Mouse (Mus musculus) embryo, embryonic 10 days (tissue): ENCODE data around the gene Cyp20a1.
A peak's percentile ranks its signal among the peaks of the same experiment; 100 is the strongest.

Source experiments
- DNase-seq: peaks from one replicate; pipeline ENCODE4 v3.0.0-alpha.2; 2015; ENCODE audit warnings: low spot score

Gene Cyp20a1

DNA sequence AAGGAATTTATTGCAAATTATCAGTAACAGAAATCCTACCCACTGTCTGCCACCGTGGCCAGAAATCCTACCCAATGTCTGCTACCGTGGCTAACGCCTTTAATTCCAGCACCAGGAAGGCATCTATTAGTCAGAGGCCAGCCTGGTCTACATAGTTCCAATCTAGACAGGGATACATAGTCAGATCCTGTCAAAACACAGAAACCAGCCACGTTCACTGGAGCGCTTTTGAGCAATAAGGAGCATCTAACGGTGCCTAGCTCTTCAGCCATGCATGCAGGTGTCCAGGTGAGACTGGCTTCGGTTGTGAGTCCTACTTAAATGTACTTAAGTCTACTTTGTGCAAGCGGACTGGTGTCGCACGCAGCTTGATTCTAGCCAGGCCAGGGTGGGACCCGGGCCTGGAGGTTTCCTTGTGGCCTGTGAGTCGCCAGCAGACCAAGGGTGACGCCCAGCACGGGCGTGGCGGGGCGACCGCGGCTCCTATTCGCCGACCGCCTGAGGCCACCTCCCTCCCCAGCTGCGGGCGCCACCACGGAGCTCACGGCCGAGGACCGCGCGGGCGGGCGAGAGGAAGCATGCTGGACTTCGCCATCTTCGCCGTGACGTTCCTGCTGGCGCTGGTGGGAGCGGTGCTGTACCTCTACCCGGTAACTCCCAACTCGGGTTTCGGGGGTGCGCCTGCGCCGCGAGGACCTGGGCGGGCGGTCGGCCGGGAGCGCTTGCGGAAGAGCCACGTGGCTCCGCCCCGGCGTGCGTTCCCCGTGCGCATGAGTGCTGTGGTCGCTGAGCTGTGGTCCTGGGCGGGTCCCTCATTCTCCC is at the start of gene Cyp20a1:
Gene Cyp20a1, plus strand, starts transcription at position 516 of the 822 bp plus-strand sequence.
- peak; percentile 92 for DNase-seq

DNA sequence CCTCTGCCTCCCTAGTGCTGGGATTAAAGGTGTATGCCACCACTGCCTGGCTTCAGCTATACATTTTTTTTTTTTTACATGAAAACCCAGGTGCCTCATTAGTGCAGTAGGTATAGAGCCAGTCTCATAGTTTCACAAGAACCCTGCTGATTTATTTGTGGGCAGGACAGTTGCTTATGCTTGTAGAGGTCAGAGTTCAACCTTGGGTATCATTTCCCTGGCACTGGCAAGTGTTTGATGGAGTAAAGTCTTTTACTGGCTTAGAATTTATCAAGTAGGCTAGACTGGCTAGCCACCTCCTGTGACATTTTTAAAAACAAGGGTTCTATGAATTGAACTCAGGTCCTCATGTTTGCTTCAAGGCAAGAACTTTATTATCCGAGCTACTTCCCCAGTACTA is 49.2 kb upstream of the Cyp20a1 start:
- no peak for DNase-seq

DNA sequence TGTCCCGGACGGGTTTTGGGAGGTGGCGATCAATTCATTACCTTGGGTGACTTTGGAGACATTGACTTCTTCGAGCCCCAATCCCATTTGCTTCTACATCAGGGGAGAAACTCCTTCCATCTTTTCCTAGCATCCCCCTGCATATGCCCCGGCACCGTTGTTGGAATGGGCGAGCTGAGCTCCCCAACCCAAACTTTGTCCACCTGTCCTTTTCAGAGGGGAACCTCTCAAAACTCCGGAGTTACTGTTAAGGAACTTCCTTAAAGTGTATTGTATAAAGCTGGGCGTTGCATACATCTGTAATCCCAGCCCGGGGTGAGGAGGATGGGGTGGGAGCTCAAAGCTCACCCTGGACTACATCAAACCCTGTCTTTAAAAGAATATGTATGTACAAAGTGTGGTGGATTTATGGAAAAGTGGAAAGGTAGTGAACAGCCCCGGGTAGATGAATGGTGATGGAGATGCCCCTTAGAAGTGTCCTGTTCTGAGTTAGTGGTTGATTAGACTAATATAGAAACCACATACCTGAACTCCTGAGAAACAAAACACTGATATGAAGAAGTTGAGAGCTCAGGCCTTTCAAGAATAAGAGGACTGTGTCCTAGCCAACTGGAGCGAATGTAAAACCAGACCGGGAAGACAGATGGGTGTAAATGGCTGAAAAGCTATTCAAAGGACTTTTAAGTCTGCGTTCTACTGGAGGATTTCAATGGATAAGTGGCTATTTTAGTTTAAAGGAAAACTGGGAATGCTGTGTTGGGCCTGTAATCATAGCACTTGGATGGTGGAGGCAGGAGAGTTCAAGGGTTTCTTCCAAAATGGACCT is 720 bp downstream of the Cyp20a1 start:
- no peak for DNase-seq

DNA sequence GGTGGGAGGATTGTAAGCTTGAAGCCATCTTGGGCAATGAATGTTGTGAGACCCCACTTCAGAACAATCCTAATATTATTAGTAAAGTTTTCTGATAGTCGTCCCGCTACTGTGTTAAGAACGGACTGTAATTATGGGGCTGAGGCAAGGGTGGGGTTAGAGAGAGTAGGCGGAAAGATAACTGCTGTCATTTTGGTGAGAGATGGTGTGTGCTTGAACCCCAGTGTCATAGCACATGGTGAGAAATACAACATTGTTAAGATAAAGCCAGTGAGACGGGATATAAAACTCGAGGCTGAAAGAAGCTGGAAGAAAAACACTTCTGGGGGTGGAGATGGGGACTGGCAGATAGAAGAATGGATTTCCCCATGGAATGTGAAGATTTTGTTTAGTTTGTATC is 1.5 kb downstream of the Cyp20a1 start:
- no peak for DNase-seq

DNA sequence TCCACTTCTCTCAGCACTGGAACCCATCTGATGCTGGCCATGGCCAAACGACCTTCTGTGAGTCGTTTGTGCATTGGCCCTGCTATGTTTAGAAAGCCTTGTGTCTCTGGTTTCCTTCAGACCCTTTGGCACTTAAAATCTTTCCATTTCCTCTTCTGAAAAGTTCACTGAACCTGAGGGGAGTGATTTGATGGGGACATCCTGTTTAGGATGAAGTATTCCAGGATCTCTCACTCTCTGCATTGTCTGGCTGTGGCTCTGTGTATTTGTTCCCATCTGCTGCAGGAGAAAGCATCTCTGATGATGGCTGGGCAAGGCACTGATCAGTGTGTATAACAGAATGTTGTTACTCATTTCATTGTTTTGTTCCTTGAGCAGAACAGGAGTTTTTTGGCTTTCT is 2.6 kb downstream of the Cyp20a1 start:
- DNase-seq = peak; percentile 4

DNA sequence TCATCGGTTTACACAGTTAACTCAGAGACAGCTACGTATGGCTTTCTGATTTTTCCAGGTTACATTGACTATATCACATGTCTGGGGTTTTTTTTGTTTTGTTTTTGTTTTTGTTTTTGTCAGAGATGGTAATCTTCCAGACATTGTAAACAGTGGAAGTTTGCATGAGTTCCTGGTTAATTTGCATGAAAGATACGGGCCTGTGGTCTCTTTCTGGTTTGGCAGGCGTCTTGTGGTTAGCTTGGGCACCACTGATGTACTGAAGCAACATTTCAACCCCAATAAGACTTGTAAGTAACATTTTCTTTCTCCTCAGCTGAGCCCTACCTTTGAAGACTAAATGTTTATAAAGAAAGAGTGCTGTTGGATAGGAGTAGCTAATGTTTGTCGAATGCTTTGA is 9.7 kb downstream of the Cyp20a1 start:
- no peak for DNase-seq

DNA sequence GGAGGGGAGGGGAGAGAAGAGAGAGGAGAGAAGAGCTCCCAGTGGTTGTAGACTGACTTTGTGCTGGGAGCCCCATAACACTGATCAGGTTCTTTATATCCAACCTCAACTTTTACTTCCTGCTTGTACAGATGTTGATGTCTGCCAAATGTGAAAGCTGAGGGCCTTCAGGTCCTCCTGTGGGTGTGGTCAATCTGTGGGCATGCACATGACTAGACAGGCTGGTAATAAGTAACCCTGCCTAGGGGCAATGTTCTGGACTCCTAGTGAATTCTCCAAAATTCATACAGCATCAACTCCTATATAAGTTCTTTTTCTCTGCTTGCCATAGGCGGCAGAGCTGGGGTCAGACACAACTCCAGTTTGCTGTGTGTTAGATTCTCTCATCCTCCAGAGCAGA is 18.5 kb downstream of the Cyp20a1 start:
- DNase-seq = no peak

DNA sequence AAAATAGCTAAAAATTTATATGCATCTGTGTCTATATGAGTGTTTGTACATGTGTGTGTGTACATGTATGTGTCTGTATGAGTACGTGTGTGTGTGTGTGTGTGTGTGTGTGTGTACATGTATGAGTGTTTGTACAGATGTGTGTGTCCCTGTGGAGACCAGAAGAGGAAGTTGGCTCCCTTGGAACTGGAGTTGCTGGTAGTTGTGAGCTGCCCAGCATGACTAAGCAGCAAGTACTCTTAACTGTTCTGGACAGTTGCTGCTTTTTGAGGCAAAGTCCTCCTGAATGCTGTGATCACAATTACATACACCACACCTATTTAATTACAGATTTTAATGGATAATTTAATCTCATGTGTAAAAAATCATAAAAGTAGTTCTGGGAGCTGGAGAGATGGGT is 33.4 kb downstream of the Cyp20a1 start:
- DNase-seq = no peak

DNA sequence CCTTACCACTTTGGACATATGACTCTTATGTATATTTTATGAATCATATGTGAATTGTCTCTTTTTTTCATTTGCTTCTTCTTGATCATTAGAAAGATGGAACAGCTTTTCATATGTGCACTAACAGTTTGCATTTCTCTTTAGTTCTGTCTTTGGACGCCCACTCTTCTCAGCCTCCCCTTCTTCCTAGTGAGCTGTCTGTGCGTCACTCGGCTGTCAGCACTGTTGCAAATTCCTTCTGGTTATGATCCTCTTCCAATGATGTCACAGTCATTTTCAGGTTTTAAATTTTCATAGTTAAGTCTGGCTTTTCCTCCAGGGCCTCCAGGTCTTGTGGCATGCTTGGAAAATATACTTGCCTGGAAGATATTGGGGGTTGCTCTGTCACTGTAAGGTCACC is 38.8 kb downstream of the Cyp20a1 start:
- no peak for DNase-seq

DNA sequence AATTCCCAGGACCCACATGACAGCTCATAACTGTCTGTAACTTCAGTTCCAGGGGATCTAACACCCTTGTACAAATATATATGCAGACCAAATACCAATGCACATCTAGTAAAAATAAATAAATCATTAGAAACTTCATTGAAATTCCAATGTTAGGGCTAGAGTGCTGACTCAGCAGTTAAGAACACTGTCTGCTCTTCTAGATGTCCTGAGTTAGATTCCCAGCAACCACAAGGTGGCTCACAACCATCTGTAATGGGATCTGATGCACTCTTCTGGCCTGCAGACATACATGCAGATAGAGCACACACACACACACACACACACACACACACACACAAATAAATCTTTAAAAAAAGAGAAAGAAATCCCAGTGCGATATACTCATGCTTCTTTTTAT is 61.7 kb downstream of the Cyp20a1 start:
- no peak for DNase-seq

DNA sequence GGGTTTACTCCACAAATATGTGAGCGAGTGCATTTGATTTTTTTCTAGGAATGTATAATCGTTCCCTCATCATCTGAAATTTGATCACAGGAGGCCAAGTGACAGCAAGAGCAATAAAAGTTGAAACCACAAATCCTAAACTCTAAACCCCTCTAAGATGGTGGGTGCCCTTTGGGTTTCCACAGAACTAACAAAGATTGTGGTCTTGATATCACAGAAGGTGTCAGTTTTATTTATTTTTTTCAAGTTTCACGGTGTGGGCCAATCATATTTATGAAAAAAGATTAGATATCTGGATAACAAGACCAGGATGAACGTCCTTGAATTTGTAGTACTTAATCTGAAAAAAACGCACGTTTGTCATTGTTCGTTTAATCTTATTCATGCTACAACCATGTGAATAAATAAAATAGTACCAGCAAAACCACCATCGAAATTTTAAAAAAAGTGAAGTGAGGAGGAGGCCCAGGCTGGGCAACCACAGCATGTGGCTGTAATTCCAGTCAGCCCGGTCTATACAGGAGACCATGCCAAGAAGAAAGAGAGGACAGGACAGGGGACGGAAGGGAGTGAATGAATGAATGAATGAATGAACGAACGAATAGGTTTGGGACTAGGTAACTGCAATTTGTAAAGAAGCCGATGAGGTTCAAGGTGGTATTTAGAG is 65.5 kb downstream of the Cyp20a1 start:
- DNase-seq = no peak

DNA sequence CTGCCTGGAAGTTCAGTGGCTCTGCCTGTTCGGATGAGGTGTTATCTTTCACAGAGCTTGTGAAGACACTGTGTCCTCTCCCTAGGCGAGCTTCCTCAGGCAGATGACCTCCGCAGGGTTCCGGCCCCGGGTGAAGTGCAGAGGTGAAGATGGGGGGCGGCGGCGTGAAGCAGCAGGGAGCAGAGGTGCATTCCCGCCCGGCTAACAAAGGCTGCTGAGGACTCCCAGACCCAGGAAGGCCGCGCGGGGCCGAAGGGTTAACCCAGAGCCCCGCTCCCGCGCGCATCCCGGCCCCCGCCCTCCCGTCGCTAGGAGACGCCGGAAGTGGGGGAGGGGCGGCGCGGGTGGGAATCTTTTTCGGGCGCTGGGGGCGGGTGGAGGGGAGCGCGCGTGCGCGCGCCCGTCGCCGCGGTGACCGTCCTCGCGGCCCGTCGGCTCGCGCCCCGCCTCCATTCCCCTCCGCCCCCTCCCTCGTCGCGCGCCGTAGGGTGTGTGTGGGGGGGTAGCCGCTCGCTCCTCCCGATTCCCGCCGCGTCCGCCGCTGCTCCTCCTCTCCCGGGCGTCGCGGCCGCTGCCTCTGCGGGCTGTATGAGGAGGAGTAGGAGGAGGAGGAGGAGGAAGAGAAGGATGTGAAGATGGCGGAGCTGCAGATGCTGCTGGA is 66.2 kb downstream of the Cyp20a1 start, which contains the start of gene Abi2:
Gene Abi2, plus strand, starts transcription at position 452 of the 661 bp plus-strand sequence.
- peak; percentile 91 for DNase-seq

DNA sequence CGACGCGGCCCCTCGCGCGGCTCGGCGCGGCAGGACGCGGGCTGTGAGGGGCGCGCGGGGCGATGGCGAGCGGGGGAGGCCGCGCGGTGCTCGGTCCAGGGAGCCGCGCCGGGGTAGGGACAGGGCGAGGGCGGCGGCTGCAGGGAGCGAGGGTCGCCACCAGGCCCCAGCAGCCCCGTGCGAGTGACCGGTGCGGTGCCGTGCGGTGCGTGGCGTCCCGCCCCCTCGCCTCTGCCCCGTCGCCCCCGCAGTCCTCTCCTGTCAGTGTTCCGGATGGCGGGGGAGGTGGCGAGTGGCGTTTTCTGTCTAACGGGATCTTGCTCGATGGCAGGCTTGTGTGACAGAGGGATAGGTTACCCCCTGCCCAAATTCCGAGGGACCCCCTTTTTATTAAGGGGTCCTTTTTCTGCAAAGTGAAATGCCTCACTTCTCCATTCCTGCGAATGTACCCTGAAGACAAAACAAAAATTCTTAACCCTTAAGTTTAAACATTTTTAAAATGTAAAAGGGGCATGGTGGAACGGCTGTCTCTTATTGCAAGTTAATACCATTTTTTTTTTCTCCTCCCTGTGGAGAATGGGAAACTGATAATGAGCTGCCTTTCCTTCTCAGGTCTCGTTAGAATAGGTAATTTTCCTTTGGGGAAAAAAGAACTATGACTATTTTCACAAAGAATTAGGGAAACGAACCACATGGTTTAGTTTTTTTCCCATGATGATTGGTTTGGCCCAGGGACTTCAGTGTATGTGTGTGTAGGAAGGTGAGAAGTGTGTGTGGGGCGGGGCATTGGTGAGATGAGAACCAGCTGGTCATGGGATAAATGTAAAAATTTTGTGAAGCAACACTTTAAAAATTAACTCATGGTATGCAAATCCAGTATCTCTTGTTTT is 67.0 kb downstream of the Cyp20a1 start:
- DNase-seq = peak; percentile 24

DNA sequence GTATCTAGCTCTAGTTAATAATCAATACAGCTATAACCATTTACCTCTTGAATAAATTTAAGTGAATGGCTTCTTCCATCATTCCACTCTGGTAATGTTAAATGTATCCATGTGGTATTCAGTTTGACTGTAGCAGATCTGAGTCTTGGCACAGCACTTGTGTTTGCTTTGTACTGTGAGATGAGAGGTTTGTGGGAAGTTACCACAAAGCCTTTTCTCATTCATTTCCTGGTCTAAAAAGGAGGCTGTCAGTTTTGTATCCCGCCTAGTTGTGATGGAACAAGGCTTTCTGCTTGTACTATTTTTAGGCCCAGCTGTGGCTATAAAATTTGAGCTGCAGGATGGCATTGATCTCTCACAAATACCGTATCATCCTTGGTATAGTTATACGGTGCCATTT is 73.6 kb downstream of the Cyp20a1 start:
- no peak for DNase-seq

DNA sequence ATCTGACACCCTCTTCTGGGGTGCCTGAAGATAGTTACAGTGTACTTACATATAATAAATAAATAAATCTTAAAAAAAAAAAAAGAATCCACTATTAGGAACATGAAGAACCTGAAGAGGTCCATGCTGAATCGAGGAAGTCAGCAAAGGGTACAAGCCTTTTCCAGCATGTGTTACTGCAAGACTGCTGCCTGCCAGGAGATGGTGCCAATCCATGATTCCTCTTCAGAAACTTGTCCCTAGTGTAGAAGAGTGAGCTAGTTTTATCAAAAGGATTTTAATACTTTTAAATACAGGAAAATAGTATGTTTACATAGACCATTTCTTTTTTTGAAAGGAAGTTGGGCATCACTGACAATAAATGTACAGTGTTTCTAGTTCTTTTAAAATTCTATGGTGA is 80.8 kb downstream of the Cyp20a1 start:
- no peak for DNase-seq

DNA sequence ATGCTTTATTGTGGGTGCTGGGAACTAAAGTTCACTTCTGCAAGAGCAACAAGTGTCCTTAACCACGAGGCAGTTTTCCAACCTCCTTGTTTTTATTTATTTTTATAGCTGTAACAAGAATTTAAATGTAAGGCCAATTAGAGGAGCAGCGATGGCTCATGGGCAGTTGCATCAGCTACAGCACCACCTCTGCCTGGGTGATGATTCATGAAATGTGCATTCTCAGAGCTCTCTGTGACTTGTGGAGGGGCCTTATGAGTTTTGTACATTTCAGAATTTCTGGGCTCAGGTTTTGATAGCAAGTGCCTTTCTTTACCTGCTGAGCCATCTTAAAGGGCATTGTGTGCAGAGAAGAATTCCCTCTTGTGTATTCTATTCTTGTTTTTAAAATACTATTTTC is 85.2 kb downstream of the Cyp20a1 start:
- no peak for DNase-seq

DNA sequence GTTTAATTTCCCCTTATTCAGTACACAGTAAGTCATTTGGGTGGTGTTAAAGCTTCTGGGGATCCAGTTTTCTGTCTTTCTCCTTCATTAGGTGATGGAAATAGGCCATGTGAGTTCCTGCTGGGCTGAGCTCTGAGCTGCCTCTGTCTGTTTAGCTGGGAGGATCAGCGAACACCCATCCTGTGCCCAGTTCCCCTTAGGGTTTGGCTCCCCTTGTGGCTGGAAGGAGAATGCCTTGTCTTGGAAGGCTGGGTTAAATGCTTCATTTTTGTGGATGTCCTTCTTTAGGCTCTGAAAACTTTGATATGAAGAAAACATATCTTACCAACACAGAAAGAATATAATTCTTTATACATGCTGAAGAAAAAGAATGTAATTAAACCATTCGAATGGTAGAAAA is 85.8 kb downstream of the Cyp20a1 start:
- peak; percentile 44 for DNase-seq

DNA sequence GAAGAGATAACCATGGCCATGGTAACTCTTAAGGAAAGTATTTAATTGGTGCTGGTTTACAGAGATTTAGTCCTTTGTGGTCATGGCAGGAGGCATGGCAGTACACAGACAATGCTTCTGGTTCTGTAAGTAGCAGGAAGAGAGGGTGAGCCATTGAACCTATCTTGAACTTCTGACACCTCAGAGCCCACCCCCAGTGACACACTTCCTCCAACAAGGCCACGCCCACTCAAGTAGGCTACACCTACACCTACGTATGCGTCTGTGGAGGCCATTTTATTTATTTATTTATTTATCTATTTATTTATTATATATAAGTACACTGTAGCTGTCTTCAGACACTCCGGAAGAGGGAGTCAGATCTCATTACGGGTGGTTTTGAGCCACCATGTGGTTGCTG is 88.4 kb downstream of the Cyp20a1 start:
- no peak for DNase-seq

DNA sequence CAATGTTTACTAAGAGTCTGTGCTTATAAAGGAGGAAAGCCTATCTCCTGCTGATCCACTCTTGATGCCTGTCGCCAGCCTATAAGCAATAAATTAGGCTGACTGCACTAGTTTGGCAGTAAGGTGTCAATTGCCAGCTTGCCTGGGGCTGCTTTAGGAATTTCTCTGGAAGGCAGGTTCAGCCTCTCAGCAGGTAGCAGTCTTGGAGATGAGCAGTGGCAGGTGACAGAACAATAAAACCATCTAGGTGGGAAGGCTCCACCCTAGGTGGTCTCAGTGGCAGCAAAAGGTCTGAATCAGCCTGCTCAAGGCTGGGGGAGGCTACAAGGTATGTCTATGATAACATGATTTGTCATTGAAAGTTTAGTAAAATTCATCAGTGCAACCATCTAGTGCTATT is 89.4 kb downstream of the Cyp20a1 start:
- DNase-seq = no peak
